Mouse (Mus musculus) testis, adult 2 months (tissue): Measurements from ENCODE around the gene Mphosph9.

Source experiments
- CTCF ChIP-seq: fragments of 200-500 bp; IDR thresholded peaks from 2 replicates; pipeline ENCODE4 v1.5.1; 2012; ENCODE audit warnings: low read depth, mild to moderate bottlenecking, inconsistent platforms, low read length, moderate library complexity; ENCODE audit not compliant: control insufficient read depth, insufficient read depth, insufficient replicate concordance
- POLR2A ChIP-seq: fragments of 200-500 bp; IDR thresholded peaks from 2 replicates; pipeline ENCODE4 v1.6.1; 2012; ENCODE audit warnings: low read depth, mild to moderate bottlenecking, inconsistent platforms, low read length, moderate library complexity; ENCODE audit not compliant: control insufficient read depth

DNA sequence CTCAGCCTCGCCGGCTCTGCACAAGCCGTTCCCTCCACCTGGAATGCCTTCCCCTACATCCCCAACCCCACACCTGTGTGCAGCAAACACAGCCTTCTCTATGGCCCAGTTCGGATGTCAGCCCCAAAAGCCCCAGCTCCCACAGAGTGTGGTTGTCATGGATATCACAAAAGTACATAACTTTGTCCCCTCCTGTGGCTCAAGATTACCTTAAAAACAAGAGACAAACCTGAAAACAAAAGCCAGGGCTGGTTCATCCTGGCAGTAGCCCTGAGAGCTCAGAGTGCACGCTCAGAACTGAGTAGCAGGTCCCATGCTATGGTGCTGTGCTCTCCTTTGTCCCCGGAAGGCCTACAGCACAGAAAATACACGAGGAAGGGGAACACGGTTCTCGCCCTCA is 122.6 kb downstream of the Mphosph9 start:
- TF ChIP-seq CTCF (no peak), POLR2A (no peak)
